Mouse (Mus musculus): ENCODE data around the gene Apol7a.

Gene Apol7a

GRCm38 (mm10) chr15:77369981-77370380, 28.9 kb downstream of the Apol7a start:
- DNase-seq: no peak

- peak; percentile 29 for DNase-seq
Measured at GRCm38 (mm10) chr15:77368818-77369320, 30.0 kb downstream of the Apol7a start.

DNA sequence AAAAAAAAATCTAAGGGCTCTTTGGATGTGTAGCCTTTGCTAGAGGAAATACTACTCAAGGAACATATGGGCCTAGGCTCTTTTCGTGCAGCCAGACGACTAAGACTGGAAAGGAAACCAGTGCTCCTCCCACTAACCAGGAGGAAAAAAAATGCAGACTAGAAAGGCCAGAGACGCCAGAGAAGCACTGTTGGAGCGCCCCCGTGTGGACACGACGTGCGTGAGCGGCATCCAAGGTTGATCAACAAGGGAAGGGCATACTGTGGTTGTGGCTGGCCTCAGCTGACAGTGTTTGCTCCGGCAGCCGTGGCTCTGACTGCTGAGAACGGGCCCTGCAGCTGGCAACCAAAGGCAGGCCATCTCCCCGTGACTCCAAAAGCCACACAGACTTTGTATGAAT, 30.8 kb downstream of the Apol7a start:
- DNase-seq: peak; percentile 94

DNA sequence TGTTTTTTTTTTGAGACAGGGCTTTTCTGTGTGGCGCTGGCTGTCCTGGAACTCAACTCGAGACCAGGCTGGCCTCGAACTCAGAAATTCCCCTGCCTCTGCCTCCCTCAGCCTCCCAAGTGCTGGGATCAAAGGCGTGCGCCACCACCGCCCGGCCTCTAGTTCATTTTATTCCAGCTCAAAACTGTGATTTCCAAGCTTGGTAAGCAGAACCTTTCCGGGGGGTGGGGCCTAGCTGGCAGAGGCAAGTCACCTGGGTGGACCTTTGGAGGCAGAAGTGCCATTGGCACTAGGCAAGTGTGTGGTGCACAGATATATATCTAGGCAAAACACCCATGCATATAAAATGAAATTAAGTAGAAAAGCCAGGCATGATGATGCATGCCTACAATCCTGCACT, 31.4 kb downstream of the Apol7a start:
- DNase-seq: peak; percentile 65

DNA sequence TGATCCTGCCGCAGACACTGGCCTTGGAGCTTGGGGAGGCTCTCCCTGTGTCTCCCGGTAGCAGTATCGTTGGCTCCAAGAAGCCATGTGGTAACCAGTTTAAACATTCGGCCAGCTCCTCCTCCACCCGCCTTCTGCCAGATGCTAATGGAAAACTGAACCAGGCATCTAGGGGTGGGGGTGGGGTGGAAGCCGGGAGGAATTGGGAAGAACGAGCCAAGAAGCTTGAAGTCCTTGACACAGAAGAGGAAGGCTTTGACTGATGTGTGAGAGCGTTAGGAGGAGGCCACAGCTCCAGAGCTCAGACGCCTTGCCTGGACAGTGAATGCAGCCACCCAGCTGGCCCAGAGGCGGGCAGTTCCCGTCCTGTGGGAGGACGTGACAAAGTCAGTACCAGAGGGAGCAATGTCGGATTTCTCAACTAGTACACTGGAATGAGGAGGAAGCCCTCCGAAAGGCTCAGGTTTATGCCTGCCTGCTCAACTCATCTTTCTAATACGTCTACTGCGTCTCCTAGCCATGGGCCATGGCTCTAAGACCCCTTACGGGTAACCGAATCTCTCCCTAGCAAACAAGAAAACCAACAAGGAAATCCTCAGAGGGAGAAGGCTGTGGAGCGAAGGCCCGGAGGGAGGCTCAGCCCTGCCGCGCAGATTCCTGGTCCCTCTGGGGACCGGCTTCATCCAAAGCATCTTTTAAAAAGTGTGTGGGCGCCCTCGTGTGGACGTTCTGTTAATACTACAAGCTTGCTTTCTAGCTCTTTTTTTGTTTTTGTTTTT, 32.0 kb downstream of the Apol7a start:
- DNase-seq: peak; percentile 73

DNA sequence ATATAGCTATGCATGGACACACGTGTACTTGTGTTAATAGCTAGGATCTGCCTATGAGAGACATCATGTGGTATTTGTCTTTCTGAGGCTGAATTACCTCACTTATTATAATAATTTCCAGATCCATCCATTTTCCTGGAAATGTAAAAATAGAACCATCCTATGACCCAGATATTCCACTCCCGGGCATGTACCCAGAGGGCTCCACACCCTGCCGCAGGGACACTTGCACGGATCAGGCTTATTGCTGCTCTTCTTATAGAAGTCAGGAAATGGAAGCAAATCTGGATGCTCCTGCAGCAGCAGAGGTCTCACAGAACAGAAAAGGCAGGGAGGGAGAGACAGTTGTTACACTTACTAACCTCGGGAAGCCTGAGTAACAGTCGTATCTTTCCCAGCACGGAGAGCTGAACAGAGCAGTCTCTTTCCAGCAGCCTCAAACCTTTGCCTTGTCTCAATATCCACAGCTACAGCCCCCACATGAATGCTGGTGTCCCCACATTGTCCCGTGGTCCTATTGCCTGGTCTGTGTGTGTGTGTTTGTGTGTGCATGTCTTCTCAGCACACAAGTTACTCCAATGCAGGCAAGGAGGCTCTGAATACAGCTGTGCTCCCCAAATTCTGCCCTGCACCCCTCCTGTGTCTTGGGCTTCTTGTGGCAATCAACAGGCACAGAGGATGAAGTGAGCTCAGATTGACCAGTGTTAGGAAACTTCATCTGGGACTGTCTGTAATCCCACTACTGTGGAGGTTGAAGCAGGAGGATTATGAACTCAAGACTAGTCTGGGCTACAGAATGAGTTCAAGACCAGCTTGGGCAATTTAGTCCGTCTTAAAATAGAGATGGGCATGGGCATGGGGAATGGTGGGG, 33.0 kb downstream of the Apol7a start:
- DNase-seq: no peak

- no peak for DNase-seq
Measured at GRCm38 (mm10) chr15:77364026-77364425, 34.9 kb downstream of the Apol7a start.

DNA sequence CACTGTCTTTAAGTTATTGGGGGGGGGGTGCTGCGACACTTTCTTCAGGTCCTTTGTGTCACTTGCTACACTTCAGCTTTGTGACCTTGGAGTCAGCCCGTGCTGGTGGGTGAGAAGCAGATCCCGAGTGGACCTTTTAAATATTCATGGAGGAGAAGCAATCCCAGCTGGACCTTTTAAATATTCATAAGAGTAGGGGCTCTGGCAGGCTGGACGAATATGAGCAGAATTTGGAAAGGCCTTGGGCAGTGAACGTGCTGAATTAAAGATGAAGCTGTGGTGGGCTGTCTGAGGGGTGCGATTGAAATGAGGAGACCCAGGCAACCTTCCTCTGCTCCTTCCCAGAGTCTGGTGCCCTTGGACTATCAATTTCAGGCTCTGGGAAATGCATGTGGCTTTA, 35.3 kb downstream of the Apol7a start:
- no peak for DNase-seq

DNA sequence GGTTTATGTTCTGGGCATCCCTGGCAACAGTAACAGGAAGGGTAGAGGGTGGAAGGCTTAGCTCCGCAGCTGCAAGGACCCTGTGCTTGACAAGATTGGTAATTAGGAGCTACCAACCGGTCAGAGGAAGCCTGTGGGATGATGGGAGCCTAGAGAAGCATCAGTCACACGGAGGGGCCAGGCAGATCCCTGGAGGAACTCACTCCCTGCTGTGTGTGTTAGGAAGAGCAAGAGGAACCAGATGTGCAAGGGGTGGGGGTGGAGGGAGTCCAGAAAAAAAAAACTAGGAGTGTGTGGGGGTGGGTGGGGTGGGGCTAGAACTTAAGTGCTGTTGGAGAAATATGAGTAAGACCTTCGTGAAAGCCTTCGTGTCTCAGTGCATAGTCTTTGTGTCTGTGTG, 36.0 kb downstream of the Apol7a start:
- no peak for DNase-seq

- no peak for DNase-seq
Measured at GRCm38 (mm10) chr15:77359905-77360304, 39.0 kb downstream of the Apol7a start.

- DNase-seq: peak; percentile 68
Measured at GRCm38 (mm10) chr15:77359486-77359885, 39.4 kb downstream of the Apol7a start.

DNA sequence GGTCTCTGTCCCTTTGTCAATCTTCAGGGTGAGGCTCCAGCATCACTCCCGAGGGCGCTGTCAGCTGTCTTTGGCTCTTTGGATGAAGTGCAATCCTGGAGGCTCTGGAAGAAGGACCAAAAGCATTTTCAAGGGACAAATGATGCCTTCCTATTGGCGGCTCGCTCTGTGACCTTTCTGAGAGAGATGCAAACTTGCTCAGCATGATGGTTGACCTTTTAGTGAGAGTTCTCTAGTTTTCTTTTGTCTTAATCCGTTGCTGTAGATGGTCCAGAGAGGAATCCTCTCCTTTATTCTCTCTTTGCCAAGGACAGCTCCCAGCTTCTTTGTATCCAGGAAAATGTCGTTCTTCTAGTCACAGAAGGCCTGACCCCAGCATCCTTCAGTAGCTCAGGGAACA, 39.8 kb downstream of the Apol7a start:
- no peak for DNase-seq

DNA sequence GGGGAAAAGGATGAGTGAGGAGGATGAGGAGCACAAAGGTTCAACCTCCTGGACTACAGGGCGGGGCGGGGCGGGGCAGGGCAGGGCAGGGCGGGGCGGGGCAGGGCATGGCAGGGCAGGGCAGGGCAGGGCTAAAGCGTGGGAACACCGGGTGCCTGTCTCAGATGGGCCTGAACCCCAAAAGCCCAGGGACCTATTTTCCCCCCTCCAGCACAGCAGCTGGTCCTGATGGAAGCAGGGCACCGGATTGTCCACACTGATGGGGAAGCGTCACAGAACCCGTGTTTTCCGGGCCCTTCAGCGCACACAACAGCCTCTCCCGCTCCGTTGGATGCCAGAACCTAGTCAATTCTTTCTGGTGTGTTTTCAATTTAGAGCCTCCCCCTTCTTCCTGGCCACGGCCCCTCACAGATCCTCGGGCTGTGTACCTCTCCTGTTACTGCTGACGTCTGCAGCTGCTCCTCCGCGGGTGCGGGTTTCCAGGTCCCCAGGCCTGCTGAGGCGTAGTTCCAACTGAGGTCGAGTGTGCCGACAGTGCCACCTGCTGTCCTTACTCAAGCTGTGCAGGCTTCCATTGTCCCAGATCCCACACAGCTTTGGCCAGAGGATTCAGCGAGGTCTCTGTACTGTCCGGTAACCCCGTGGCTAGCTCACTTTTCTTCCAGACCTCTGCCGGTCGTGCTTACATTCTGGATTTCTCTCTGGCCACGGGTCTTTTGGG, 40.4 kb downstream of the Apol7a start:
- DNase-seq: peak; percentile 81

DNA sequence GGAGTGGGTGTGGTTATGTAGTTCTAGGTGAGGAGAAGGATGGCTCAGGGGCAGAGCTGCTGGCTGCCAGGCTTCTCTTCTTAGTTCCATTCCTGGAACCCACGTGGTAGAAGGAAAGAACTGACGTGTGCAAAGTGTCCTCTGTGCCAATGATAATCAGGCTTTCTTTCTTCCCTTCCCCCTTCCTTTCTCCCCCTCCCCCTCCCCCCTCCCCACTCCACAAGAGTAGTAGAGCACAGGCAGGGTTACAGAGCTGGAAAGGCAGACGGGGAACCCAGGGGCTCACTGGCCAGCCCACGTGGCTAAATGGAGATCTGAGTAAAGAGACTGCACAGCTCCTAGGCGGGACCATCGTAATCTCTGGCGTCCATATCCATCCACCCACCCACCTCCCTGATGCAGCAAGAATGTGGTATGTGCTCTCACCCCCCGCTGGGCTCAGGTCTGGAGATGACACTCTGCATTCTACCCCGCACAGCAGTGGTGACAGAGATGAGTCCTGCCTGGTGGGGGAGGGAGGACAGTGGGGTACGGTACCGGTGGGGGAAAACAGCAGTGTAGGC, 42.6 kb downstream of the Apol7a start:
- DNase-seq: no peak

GRCm38 (mm10) chr15:77354848-77355551, 43.9 kb downstream of the Apol7a start:
- no peak for DNase-seq

- no peak for DNase-seq
Measured at GRCm38 (mm10) chr15:77354496-77354847, 44.4 kb downstream of the Apol7a start.

DNA sequence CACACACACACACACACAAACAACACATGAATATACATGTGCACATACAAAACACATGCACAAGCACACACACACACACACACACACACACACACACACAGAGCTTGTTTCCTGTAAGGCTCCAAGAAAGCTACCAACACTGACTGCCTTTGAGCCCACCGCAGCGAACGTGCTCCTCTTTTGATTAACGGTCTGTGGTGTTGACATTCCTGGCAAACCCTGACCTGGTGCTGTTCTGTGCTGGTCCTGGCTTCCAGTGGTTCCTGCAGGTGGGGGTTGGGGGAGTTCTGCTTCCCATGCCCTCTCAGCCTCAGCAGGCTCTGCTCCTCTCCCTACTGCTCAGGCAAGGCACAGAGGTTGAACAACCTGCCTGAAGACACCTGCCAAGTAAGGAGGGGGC, 45.1 kb downstream of the Apol7a start:
- DNase-seq: no peak

DNA sequence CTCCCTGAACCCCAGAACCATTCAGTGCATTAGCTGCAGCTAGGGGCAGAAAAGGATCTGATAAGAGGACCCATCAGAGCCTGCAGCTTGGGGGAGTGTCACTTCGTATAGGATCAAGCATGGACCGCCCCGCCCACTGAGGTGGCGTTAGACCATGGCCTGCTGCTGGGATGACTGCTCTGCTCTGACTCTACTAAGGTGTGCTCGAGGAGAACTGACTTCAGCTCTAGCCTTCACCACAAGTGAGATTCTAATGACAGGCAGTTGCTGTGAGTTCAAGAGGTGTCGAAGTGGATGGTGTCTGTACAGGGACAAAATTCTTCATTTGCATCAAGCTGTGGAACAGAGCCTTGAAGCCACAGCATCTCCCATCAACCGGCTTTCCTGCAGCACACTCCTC, 46.0 kb downstream of the Apol7a start:
- DNase-seq: no peak

GRCm38 (mm10) chr15:77350117-77350516, 48.8 kb downstream of the Apol7a start:
- no peak for DNase-seq

- no peak for DNase-seq
Measured at GRCm38 (mm10) chr15:77348146-77348545, 50.8 kb downstream of the Apol7a start.

GRCm38 (mm10) chr15:77344127-77345125, 54.5 kb downstream of the Apol7a start:
- DNase-seq: no peak
